Mouse (Mus musculus): ENCODE data around the gene 2200002J24Rik.

DNA sequence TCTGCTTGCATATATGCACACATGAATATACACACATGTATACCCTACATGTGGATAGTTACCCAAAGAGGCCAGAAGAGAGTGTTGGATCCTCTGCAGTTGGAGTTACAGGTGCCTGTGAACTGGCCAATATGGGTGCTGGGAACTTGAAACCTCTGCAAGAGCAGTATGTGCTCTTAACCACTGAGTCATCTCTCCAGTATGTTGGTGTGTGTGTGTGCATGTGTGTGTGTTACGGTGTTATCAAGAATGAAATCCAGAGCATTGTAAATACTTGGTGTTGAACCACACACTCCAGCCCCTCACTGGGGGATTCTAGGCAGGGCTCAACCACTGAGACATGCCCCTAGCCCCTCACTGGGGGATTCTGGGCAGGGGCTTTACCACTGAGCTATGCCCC, 8.7 kb downstream of the 2200002J24Rik start:
- TF ChIP-seq POLR2A (IDR thresholded peaks at IDR 0.05; ENCODE audit: low read depth, low read length) (no peak), CTCF (IDR thresholded peaks at IDR 0.05; ENCODE audit: extremely low read depth, insufficient read depth, insufficient read length, insufficient replicate concordance) (no peak)

Data from spleen, adult 2 months (tissue).